Mouse (Mus musculus) embryonic facial prominence, embryonic 14.5 days (tissue): Measurements from ENCODE around the gene Kat6b. TPM values are rescaled to one million over a fixed set of nuclear protein-coding genes. Genes with fewer than 3 reads are reported as not detected.

Source experiments
- ATAC-seq: fragments of 200-750 bp; cut with Nextera tagmentation; 2 replicates; pipeline ENCODE4 v1.8.0; 2017; ENCODE audit warnings: low read depth, moderate number of reproducible peaks, moderate TSS enrichment
- DNase-seq: peaks from one replicate; pipeline ENCODE4 v3.0.0-alpha.2; 2015; ENCODE audit warnings: low spot score
- H3K27ac ChIP-seq: fragments of 300-500 bp; sonication (generic); replicated peaks from 2 replicates; pipeline ENCODE4 v1.5.1; 2014; ENCODE audit warnings: low read depth, mild to moderate bottlenecking, low read length, moderate library complexity
- H3K27me3 ChIP-seq: fragments of 300-500 bp; sonication (generic); replicated peaks from 2 replicates; pipeline ENCODE4 v1.6.1; 2014; ENCODE audit warnings: low read length; ENCODE audit not compliant: control insufficient read depth, insufficient read depth
- H3K36me3 ChIP-seq: fragments of 300-500 bp; sonication (generic); 2 replicates; pipeline ENCODE4 v1.6.1; 2014; ENCODE audit warnings: low read length, mixed read lengths; ENCODE audit not compliant: control insufficient read depth, insufficient read depth
- H3K4me1 ChIP-seq: fragments of 300-500 bp; sonication (generic); 2 replicates; pipeline ENCODE4 v1.6.1; 2014; ENCODE audit warnings: antibody characterized with exemption, low read length; ENCODE audit not compliant: control insufficient read depth, insufficient read depth
- H3K4me2 ChIP-seq: fragments of 300-500 bp; sonication (generic); 2 replicates; pipeline ENCODE4 v1.6.1; 2014; ENCODE audit warnings: low read depth, mild to moderate bottlenecking, low read length, moderate library complexity, mixed read lengths
- H3K4me3 ChIP-seq: fragments of 300-500 bp; sonication (generic); 2 replicates; pipeline ENCODE4 v1.5.1; 2014; ENCODE audit warnings: low read depth, mild to moderate bottlenecking, low read length
- H3K9ac ChIP-seq: fragments of 300-500 bp; sonication (generic); 2 replicates; pipeline ENCODE4 v1.6.1; 2014; ENCODE audit warnings: low read depth, mild to moderate bottlenecking, low read length, moderate library complexity, mixed read lengths
- H3K9me3 ChIP-seq: fragments of 300-500 bp; sonication (generic); 2 replicates; pipeline ENCODE4 v1.6.1; 2016; ENCODE audit warnings: low read length; ENCODE audit not compliant: control insufficient read depth
- WGBS: fragments of 180-500 bp; shearing (Covaris S2); extraction: QIAGEN DNeasy Blood & Tissue Kit; methylation state at CpG from one replicate; pipeline ENCODE4 v1.1.7; 2014; 5-methylcytosine and 5-hydroxymethylcytosine counted together
- polyA plus RNA-seq: library from polyadenylated mRNA; unstranded; fragments of >200 nt; fragmentation: Nextera tagmentation; extraction: Ambion mirVana; gene quantifications from 2 replicates; pipeline ENCODE4 v1.2.1, GENCODE M21; 2014

Kat6b gene
- polyA plus RNA-seq, 1 experiment from 2014 or later: 18.0 TPM

DNA sequence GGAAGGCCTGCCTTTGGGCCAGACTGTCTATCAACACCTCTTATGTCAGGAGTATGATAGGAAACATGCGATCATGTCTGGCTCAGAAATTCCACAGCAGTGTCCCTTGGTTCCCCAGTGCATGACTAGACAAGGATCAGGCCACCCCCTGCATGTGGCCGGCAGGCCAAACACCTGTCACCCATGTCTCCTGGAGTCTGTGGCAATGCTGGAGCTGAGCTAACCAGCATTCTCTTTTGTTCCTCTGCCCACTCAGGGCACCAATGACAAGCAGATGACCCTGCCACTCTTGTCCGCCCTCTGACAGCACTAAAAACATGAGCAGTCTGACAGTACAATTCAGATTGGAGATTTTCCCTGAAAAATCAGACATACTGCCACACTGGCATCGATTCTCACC lies 202.6 kb downstream of the Kat6b start:
- Histone ChIP-seq H3K4me1 (peaks cover 33% of the 10 kb centered on the region), H3K9me3 (no peaks in the 10 kb centered on the region), H3K9ac (no peak overlapping the region), H3K27me3 (no peaks in the 10 kb centered on the region), H3K27ac (peak overlapping the region; percentile 52; the same call in 1 of the 2 replicates), H3K4me3 (no peak overlapping the region), H3K36me3 (no peaks in the 10 kb centered on the region), H3K4me2 (no peak overlapping the region)
- DNase-seq: no peak
- ATAC-seq: no peak
- WGBS: 70% methylated on average over 4 of the region's 4 CpGs

DNA sequence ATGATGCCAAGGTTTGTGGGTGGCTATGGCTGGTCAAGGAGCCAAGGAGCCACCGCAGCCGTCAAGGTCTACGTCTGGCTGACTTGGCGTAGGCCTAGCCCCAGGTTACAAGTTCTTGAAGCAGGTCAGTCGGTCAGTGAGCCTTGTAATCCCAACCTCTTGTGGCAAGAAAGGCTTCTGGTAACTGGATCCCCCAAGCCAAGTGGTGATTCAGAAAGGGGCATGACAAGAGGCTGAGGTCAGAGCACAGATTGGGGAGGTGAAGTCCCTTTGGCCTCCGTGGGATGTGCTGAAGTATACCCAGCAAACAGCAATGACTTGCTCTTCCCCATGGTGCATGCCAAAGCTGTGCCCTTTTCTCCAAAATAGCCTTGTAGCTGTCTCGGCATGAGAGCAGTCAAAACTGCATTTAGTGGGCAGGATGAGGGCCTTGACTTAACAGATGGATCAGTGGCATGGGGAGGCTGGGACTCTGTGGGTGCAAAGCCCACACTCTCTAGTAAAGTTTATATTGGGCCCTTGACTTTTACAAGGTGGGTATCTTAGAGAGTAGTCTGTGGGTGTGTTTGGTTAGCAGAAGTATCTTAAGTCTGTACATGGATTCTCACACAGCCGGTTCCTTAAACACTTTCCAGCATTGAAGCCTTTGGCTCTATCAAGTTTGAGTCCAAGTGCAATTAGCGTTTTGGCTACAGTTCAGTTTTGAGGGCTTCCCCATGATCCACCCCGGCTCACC lies 204.3 kb downstream of the Kat6b start:
- Histone ChIP-seq H3K9ac (no peak overlapping the region), H3K4me3 (no peak overlapping the region), H3K9me3 (no peaks in the 10 kb centered on the region), H3K27me3 (no peaks in the 10 kb centered on the region), H3K27ac (peak overlapping the region; percentile 47), H3K4me2 (peak overlapping the region; percentile 62; the same call in 1 of the 2 replicates), H3K4me1 (peaks cover 21% of the 10 kb centered on the region), H3K36me3 (no peaks in the 10 kb centered on the region)
- DNase-seq (no peak), ATAC-seq (no peak)
- WGBS: 63% methylated on average over 10 of the region's 10 CpGs

DNA sequence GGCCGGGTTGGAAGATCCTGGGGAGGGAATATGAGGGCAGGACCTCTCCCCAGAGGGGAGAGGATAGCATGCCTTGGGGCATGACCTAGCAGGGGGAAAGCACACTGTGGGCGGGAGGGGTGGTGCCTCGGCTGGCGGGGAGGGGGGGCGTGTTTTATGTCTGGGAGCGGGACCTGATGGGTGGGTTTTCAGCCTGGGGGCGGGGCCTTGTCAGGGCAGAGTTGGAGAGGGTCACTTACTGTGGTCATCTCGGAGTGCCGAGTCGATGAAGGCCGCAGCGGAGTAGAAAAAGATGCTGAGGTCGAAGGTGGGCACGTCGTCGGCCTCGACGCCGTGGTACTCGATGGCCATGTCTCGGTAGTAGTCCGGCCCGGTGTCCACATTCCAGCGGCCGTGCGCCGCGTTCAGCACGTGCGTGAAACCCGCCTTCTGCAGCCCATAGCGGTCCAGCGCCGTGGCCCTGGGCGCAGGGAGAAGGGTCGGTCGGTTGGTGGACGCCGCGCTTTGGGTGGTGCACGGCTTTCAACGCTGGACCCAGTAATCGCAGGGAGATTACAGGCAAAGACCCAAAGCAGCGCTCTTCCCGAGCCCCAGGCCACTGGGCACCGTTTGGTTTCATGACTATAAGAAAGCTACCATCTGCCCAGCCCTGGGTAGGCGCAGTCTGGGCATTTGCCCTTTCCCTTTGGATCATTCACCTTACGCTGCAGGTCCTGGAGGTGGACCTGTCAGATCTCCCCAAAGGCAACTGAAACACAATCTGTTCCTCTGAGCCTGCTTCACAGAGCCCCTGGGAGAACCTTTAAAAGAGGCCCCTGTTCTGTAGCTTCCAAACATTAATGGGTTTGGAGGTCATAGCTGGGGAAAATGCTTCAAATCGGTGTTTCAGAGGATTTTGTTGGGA lies 205.4 kb downstream of the Kat6b start:
- DNase-seq: no peak
- H3K9ac ChIP-seq: 0 out of 2 replicates have a peak overlapping the region, but pooled peaks have one; percentile 32
- 15% methylated on average over 26 of the region's 49 CpGs for WGBS
- no peaks in the 10 kb centered on the region for H3K36me3 ChIP-seq
- ATAC-seq: no peak; the same call in 1 of the 2 replicates
- peak overlapping the region; percentile 62 for H3K4me2 ChIP-seq
- no peak overlapping the region for H3K27ac ChIP-seq
- H3K4me3 ChIP-seq: peak overlapping the region; percentile 28
- no peaks in the 10 kb centered on the region for H3K9me3 ChIP-seq
- H3K4me1 ChIP-seq: peaks cover 21% of the 10 kb centered on the region
- no peaks in the 10 kb centered on the region for H3K27me3 ChIP-seq

DNA sequence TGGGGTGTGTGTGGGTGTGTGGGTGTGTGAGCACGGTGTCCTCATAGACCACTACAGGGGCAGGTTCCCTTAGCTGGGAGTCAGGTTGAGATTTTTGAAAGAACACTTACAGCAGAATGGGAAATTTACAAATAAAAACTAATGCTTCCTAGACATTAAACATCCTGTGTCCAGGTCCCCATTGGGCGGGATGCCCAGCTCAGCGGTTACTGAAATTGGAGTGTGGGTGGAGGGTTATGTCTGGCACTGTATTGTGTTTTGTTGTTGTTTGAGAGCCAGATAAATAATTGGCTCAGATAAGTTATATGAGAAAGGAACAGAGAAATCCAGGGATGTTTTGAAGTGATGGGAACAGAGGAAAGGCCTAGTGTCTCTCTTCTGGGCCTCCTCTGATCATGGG lies 209.8 kb downstream of the Kat6b start:
- ATAC-seq (no peak), DNase-seq (no peak)
- peaks cover 5% of the 10 kb centered on the region for H3K9me3 ChIP-seq
- H3K27me3 ChIP-seq: no peaks in the 10 kb centered on the region
- 0 out of 2 replicates have a peak, but pooled peaks cover 3% of the 10 kb centered on the region for H3K36me3 ChIP-seq
- no peak overlapping the region for H3K4me3 ChIP-seq
- 77% methylated on average over 3 of the region's 3 CpGs for WGBS
- H3K4me2 ChIP-seq: no peak overlapping the region
- H3K9ac ChIP-seq: no peak overlapping the region
- peak overlapping the region; percentile 4; the same call in 1 of the 2 replicates for H3K27ac ChIP-seq
- peaks cover 5% of the 10 kb centered on the region; the same call in 1 of the 2 replicates for H3K4me1 ChIP-seq

DNA sequence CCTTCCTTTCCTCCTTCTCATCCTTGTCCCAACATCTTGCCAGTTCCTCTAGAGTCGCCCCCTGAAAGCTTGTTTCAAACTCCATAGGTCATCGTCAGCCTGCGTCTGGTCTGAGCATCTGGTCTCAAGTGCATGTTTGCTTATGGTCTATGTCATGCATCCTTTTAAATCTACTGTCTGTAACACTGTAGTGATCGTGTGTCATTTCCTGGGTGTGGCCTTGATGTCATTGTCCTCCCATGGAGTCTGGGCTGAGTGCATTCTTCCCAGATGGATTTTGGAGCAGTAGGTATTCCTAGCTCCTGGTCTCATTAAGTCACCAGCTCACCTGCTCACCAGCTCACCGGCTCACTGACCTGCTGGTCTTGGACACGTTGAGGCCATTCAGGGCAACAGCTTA lies 213.8 kb downstream of the Kat6b start:
- H3K9me3 ChIP-seq: peaks cover 5% of the 10 kb centered on the region
- no peaks in the 10 kb centered on the region for H3K27me3 ChIP-seq
- no peak for ATAC-seq
- H3K36me3 ChIP-seq: 0 out of 2 replicates have a peak, but pooled peaks cover 3% of the 10 kb centered on the region
- H3K27ac ChIP-seq: no peak overlapping the region
- no peak overlapping the region for H3K4me3 ChIP-seq
- 68% methylated on average over 6 of the region's 6 CpGs for WGBS
- DNase-seq: no peak
- H3K4me1 ChIP-seq: no peaks in the 10 kb centered on the region
- no peak overlapping the region for H3K4me2 ChIP-seq
- H3K9ac ChIP-seq: no peak overlapping the region

DNA sequence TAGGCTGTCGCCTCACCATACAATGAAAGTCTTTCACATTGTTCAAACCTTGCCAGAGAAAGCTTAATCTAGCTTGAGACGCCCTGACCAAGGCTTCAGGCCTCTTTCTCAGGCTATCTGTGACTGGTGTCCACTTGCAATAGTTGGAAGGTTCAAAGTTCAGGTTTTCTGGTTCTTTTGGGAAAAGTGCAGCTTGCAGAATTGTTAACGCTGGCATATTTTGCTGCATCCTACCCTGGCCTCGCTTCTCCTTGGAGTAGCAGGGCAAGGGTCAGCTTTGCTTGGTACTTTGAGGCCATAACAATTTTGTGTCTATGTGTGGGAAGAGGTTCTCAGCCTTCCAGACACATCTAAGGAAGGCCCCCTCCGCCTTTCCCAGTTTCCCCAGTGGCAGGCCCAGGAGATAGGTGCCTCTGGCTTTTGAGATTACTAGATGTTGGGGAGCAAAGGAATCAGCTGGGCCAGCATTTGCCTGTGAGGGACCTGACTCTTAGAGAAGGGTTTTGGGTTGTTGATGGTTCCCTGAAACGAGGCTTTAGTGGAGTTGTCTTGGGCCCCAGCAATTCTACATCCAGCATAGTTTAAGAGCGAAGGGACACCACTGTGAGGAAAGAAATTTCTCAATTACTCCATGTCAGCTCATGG lies 215.1 kb downstream of the Kat6b start:
- no peak for DNase-seq
- Histone ChIP-seq H3K4me2 (no peak overlapping the region), H3K27ac (no peak overlapping the region), H3K4me3 (no peak overlapping the region), H3K36me3 (0 out of 2 replicates have a peak, but pooled peaks cover 3% of the 10 kb centered on the region), H3K9ac (no peak overlapping the region), H3K9me3 (peaks cover 5% of the 10 kb centered on the region), H3K27me3 (no peaks in the 10 kb centered on the region), H3K4me1 (no peaks in the 10 kb centered on the region)
- WGBS: 82% methylated on average over 7 of the region's 7 CpGs
- ATAC-seq: no peak

DNA sequence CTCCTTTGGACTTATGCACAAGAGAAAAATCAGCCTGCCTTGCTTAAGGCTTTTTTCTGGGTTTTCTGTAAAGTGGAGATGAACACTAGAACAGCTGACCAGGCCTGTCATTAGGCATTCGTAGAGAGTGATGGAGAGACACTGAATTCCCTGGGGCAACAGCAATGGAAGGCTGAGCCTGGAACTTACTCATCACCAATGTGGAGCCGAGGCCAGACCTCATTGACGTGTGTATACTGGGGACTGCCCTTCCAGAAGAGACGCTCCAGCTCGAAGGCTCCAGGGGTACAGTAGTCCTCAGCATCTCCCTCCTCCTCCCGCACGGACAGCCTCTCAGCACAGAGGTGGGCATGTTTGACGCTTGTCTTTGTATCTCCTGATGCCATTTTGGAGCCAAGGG lies 221.5 kb downstream of the Kat6b start:
- no peak for DNase-seq
- Histone ChIP-seq H3K9me3 (no peaks in the 10 kb centered on the region), H3K9ac (no peak overlapping the region), H3K4me2 (no peak overlapping the region), H3K4me1 (peaks cover 18% of the 10 kb centered on the region), H3K4me3 (no peak overlapping the region), H3K27me3 (no peaks in the 10 kb centered on the region), H3K36me3 (no peaks in the 10 kb centered on the region), H3K27ac (no peak overlapping the region)
- no peak for ATAC-seq
- WGBS: 89% methylated on average over 8 of the region's 8 CpGs

DNA sequence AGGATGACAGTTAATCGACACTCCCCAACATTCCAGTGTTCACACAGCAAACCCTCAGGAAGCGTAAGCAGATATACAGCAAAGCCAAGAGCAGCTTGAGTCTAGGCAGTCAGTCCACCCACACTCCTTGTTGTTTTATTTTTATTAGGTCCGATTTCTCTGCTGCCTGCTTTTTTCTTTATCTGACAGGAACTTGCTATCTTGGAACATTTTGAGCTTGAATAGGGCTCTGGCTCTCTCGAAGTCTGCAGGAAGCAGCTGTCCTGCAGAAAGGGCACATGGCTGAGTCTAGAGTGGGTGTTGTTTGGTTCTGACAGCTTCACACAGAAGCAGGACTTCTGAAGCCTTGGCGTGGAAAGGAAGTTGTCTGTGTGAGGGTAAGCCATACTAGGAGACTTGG lies 222.0 kb downstream of the Kat6b start:
- 56% methylated on average over 5 of the region's 5 CpGs for WGBS
- no peak overlapping the region for H3K27ac ChIP-seq
- H3K4me3 ChIP-seq: no peak overlapping the region
- H3K9me3 ChIP-seq: no peaks in the 10 kb centered on the region
- no peaks in the 10 kb centered on the region for H3K27me3 ChIP-seq
- ATAC-seq (no peak), DNase-seq (no peak)
- H3K4me2 ChIP-seq: no peak overlapping the region
- no peak overlapping the region for H3K9ac ChIP-seq
- no peaks in the 10 kb centered on the region for H3K36me3 ChIP-seq
- H3K4me1 ChIP-seq: peaks cover 18% of the 10 kb centered on the region
